Mouse (Mus musculus) kidney, adult 2 months (tissue): ENCODE measurements around the gene Bmp7. TPM values are rescaled to one million over a fixed set of nuclear protein-coding genes. Genes with fewer than 3 reads are reported as not detected.
A peak's percentile ranks its signal among the peaks of the same experiment; 100 is the strongest.

Source experiments
- DNase-seq: peaks from one replicate; pipeline ENCODE4 v3.0.0; 2021
- H3K27ac ChIP-seq: fragments of 200-500 bp; 2 replicates; pipeline ENCODE4 v1.5.1; 2012; ENCODE audit warnings: low read depth, low read length, control low read depth, inconsistent platforms; ENCODE audit not compliant: insufficient read depth
- H3K27me3 ChIP-seq: fragments of 200-500 bp; replicated peaks from 2 replicates; pipeline ENCODE4 v1.6.1; 2012; ENCODE audit warnings: mild to moderate bottlenecking, moderate library complexity, low read length, inconsistent platforms; ENCODE audit not compliant: control insufficient read depth, insufficient read depth
- H3K36me3 ChIP-seq: fragments of 200-500 bp; 2 replicates; pipeline ENCODE4 v1.6.1; 2012; ENCODE audit warnings: mild to moderate bottlenecking, moderate library complexity, low read length, inconsistent platforms; ENCODE audit not compliant: control insufficient read depth, insufficient read depth
- H3K4me1 ChIP-seq: fragments of 200-500 bp; 2 replicates; pipeline ENCODE4 v1.6.1; 2011; ENCODE audit warnings: low read length; ENCODE audit not compliant: control insufficient read depth, insufficient read depth
- H3K4me3 ChIP-seq: fragments of 200-500 bp; 2 replicates; pipeline ENCODE4 v1.5.1; 2011; ENCODE audit warnings: mild to moderate bottlenecking, low read depth, low read length, control low read depth; ENCODE audit not compliant: insufficient read depth
- CTCF ChIP-seq: fragments of 200-500 bp; conservative IDR thresholded peaks from 2 replicates; pipeline ENCODE4 v1.5.1; 2011; ENCODE audit warnings: low read depth, mild to moderate bottlenecking, control low read depth, low read length, moderate library complexity, mixed read lengths; ENCODE audit not compliant: insufficient read depth, insufficient read length
- POLR2A ChIP-seq: fragments of 200-500 bp; IDR thresholded peaks from one replicate; pipeline ENCODE4 v1.6.1; 2011; ENCODE audit warnings: low read depth, low read length, control low read depth
- WGBS: fragments of 180-500 bp; shearing (Covaris S2); methylation state at CpG from one replicate; pipeline ENCODE4 v1.1.7; 2018; 5-methylcytosine and 5-hydroxymethylcytosine counted together
- polyA plus RNA-seq: library from polyadenylated mRNA; depleted of rRNA; stranded (reverse); fragments of >200 nt; gene quantifications from 2 replicates; pipeline ENCODE4 v1.2.3, GENCODE M21; 2012

Gene Bmp7
- polyA plus RNA-seq, 1 experiment = 47.6 TPM

DNA sequence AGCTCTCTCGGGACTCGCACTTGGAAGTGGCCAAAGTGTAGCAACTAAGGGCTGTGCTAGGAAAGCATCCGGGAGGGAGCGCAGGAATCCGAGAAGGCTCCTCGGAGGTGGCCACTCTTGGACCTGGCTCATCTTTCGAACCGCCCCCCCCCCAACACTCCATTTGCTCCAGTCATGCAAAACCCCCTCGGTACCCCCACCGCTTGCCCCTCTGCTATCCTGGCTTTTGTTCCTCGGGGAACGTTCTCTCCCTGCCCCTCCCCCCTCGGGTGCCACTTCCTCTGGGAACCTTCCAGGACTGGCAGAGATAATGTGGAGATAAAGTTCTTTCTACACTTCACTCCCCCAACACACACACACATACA is 660 bp upstream of the Bmp7 start:
- Histone ChIP-seq H3K4me3 (peak overlapping the region; percentile 67), H3K27ac (no peak overlapping the region), H3K36me3 (no peaks in the 10 kb centered on the region), H3K4me1 (peaks cover 7% of the 10 kb centered on the region), H3K27me3 (no peaks in the 10 kb centered on the region)
- WGBS = 3% methylated on average over 12 of the region's 13 CpGs
- DNase-seq = no peak
- TF ChIP-seq CTCF (no peak), POLR2A (no peak)

DNA sequence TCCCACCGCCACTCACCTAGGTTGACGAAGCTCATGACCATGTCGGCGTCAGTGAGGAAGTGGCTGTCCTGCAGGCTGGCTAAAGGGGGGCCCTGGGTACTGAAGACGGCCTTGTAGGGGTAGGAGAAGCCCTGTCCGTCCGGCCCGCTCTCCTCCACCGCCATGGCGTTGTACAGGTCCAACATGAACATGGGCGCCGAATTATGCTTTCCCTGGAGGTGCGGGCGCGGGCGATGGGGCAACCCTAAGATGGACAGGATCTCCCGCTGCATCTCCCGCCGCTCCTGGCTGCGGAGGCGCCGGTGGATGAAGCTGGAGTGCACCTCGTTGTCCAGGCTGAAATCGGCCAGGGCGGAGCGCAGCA is 500 bp downstream of the Bmp7 start:
- Histone ChIP-seq H3K4me3 (peak overlapping the region; percentile 67), H3K27me3 (no peaks in the 10 kb centered on the region), H3K36me3 (no peaks in the 10 kb centered on the region), H3K27ac (peak overlapping the region; percentile 85), H3K4me1 (peaks cover 11% of the 10 kb centered on the region)
- TF ChIP-seq POLR2A (no peak), CTCF (no peak)
- no peak for DNase-seq
- WGBS = under 1% methylated on average over 26 of the region's 26 CpGs

DNA sequence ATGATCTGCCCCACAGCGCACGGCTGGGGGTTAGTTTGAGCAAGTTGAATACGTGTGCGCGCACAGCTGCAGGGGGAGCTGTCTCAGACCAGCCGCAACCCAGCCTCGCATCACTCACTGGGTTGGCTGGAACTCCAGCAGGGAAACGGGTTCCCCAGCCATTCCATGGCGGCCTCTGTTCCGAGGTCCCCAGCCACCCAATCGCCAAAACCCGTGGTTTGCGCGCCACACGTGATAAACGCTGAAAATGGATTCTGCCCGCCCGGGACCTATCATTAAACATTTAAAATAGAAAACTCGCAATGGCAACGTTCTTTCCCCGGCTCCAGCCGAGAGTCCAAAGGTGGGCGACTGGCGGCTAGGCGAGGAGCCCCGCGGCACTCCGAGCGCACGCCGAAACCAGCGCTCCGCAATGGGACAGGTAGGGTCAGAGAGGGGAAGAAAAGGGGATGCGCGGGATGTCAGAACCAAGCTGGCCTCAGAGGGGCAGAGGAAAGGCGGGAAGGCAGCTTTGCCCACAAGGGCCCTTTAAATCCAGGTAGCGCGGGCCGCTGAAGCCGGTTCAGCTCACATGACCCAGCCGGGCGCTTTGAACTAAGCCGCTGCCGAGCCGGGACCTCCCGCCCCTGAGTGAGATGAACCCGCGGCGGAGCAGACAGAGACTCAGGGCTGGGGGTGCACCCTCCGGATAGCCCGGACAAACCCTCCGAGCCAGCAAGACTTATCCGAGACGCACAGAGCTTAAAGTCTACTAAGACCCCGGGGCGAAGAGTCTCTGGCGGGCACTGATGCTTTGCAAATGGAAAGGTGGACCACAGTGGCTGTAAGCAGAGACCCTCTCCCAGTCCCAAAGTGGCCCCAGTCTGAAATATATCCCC is 1.1 kb downstream of the Bmp7 start:
- peak overlapping the region; percentile 85 for H3K27ac ChIP-seq
- no peaks in the 10 kb centered on the region for H3K36me3 ChIP-seq
- no peaks in the 10 kb centered on the region for H3K27me3 ChIP-seq
- H3K4me3 ChIP-seq = peak overlapping the region; percentile 67
- WGBS = 2% methylated on average over 57 of the region's 57 CpGs
- TF ChIP-seq CTCF (no peak; the same call in 1 of the 2 replicates), POLR2A (no peak)
- peak; percentile 83 for DNase-seq
- H3K4me1 ChIP-seq = peaks cover 11% of the 10 kb centered on the region

DNA sequence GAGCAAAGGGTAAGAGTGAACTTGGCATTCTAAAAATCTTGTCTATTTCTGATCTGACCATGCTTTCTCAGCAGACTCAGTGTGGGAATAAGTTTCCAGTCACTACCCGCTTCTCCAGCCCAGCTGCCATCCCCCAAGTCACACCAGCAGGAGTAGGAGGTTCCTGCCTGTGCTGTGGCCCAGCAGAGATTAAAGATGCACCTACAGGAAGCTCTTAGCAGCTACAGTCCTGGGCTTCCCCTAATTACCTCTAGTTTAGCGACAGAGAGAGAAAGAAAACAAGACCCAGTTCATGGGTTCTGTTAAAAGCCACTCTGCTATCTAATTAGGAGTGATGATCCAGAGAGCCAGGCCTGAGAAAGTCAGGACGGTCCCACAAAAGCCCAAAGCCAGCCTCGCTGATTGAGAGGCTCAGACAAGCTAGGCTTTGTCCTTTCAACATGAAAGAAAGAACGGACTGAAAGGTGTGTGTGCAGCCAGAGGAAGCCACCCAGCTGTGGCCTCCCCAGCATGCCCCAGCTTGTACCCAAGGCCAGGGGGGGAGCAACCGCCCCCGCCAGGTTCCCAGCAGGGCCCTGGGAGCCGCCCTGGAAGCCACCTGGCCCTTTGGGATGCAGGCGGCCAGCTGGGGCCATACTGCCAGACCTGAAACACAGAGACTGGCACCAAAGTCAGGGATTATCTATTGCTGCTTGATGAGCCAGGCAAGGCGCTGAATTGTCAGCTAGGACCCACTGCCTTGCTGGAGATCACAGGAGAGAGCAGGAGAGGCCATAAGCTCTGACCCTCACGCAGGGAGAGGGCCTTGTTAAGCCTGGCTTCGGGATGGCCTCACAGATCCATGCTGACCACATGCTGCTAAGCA is 2.6 kb downstream of the Bmp7 start:
- no peak for DNase-seq
- H3K36me3 ChIP-seq = no peaks in the 10 kb centered on the region
- TF ChIP-seq CTCF (no peak), POLR2A (no peak)
- H3K4me3 ChIP-seq = no peak overlapping the region
- no peaks in the 10 kb centered on the region for H3K27me3 ChIP-seq
- H3K27ac ChIP-seq = no peak overlapping the region
- 59% methylated on average over 12 of the region's 12 CpGs for whole genome bisulfite sequencing
- H3K4me1 ChIP-seq = peaks cover 11% of the 10 kb centered on the region

DNA sequence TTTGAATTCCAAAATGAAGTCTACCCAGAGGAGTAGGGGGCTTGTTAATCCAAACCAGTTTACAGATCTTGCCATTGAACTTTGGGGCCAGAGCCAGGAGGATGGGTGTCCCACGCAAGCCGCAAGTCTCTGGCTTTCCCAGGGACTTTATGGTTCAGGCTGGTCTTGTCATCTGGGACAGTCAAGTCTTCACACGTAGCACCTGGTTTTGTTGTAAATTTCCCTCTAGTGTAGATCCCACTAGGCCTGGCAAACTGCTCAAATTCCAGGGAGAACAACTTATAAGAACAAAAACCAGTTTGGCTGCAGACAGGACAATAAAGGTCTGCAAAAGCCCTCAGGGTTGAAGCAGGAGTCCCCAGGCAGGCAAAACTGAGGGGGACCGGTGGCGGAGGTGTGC is 3.3 kb downstream of the Bmp7 start:
- Histone ChIP-seq H3K4me1 (peaks cover 11% of the 10 kb centered on the region), H3K27ac (no peak overlapping the region), H3K4me3 (no peak overlapping the region), H3K36me3 (no peaks in the 10 kb centered on the region), H3K27me3 (no peaks in the 10 kb centered on the region)
- 84% methylated on average over 5 of the region's 5 CpGs for WGBS
- no peak for DNase-seq
- TF ChIP-seq CTCF (no peak), POLR2A (no peak)

DNA sequence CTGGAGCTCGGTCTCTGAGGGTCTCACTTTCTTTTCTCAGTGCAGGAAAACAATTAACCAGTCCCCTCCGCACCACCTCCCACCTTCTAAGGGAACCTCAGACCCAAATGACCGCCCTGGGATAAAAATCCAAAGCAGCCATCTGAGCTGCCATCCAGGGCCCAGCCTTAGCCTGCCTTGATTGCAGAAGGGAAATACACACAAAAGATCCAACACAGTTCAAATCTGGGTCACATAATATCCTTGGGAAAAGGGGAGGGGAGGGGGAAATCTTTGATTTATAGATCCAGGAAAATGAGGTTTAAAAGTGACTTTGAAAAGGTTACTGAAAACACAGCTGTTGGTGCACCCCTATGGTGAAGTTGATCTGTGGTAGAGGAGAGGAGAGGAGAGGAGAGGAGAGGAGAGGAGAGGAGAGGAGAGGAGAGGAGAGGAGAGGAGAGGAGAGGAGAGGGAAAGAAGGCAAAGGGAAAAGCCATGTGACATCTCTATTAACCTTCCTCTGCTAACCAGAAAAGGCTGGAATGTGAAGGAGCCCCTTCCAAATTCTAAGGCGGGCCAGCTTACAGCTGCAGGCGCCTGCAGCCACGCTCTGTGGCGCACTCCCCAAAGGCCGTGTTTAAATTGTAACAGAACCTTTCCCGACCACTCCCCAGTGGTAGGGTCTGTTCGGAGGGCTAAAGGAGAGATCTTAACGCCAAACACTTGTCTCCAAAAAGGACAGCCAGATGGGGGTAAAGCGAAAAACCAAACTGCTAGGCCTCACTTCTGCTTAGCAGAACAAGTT is 4.2 kb downstream of the Bmp7 start:
- Histone ChIP-seq H3K4me1 (peaks cover 11% of the 10 kb centered on the region), H3K27me3 (no peaks in the 10 kb centered on the region), H3K4me3 (no peak overlapping the region), H3K36me3 (no peaks in the 10 kb centered on the region), H3K27ac (no peak overlapping the region)
- WGBS = 70% methylated on average over 12 of the region's 12 CpGs
- no peak for TF ChIP-seq CTCF
- TF ChIP-seq POLR2A = no peak
- no peak for DNase-seq
